Mouse (Mus musculus): ENCODE data around the gene Vmn1r233. TPM values are rescaled to one million over a fixed set of nuclear protein-coding genes. Genes with fewer than 3 reads are reported as not detected.
A peak's percentile ranks its signal among the peaks of the same experiment; 100 is the strongest.

Vmn1r233 gene
- total RNA-seq (2021) = not detected
- long read RNA-seq, experiment 1 = 0 reads
- long read RNA-seq, experiment 2 = 0 reads

- DNase-seq = no peak
Measured at GRCm38 (mm10) chr17:20996364-20996763, at the start of gene Vmn1r233. Gene Vmn1r233 (minus strand): TSS chr17:20996464.

- no peak for DNase-seq
Measured at GRCm38 (mm10) chr17:21018410-21019080, 22.3 kb upstream of the Vmn1r233 start.

- DNase-seq = no peak
Measured at GRCm38 (mm10) chr17:21009726-21010125, 13.5 kb upstream of the Vmn1r233 start.

- peak; percentile 73 for DNase-seq
Measured at GRCm38 (mm10) chr17:21008382-21009331, 12.4 kb upstream of the Vmn1r233 start, which contains the start of gene Zfp160. Gene Zfp160 (plus strand): TSS chr17:21008903.

- no peak for DNase-seq
Measured at GRCm38 (mm10) chr17:20993716-20994115, 2.5 kb downstream of the Vmn1r233 start.

- no peak for DNase-seq
Measured at GRCm38 (mm10) chr17:20966681-20967080, 29.6 kb downstream of the Vmn1r233 start.

- DNase-seq = no peak
Measured at GRCm38 (mm10) chr17:20965421-20965820, 30.8 kb downstream of the Vmn1r233 start.

- no peak for DNase-seq
Measured at GRCm38 (mm10) chr17:20960386-20960785, 35.9 kb downstream of the Vmn1r233 start.

GRCm38 (mm10) chr17:20946636-20947035 lies 49.6 kb downstream of the Vmn1r233 start:
- DNase-seq = no peak

GRCm38 (mm10) chr17:20946026-20946565 lies 50.2 kb downstream of the Vmn1r233 start:
- no peak for DNase-seq

- DNase-seq = peak; percentile 94
Measured at GRCm38 (mm10) chr17:20944985-20945891, 51.0 kb downstream of the Vmn1r233 start, which contains the start of gene Ppp2r1a. Gene Ppp2r1a (plus strand): TSS chr17:20945311.

- DNase-seq = no peak
Measured at GRCm38 (mm10) chr17:20944226-20944625, 52.0 kb downstream of the Vmn1r233 start.

Other genes with a start within 250 kb of the Vmn1r233 start
- gene Vmn1r228, start 210.3 kb downstream of the Vmn1r233 start, total RNA-seq (2021) = not detected
- under 1 TPM in 1 of 2 experiments, not detected in 1; 0.02 TPM for gene Vmn1r229, start 184.9 kb downstream of the Vmn1r233 start, total RNA-seq (2021)
- gene Vmn1r230, start 156.0 kb downstream of the Vmn1r233 start, total RNA-seq (2021) = not detected
- gene Vmn1r231, start 91.4 kb downstream of the Vmn1r233 start, total RNA-seq (2021) = not detected
- gene Vmn1r232, start 76.8 kb downstream of the Vmn1r233 start, total RNA-seq (2021) = not detected
- 100 to 1,000 TPM; 137 to 146 TPM for gene Ppp2r1a, start 51.2 kb downstream of the Vmn1r233 start, total RNA-seq (2021)
- gene Zfp160, start 12.4 kb upstream of the Vmn1r233 start, total RNA-seq (2021) = 10 to 100 TPM in 1 of 2 experiments, 1 to 10 TPM in 1; 8.2 to 12.7 TPM
- not detected for gene Vmn1r234, start 229.6 kb upstream of the Vmn1r233 start, total RNA-seq (2021)